Mouse (Mus musculus) adrenal gland, postnatal 0 days (tissue): ENCODE results near the gene Olfr881. TPM values are rescaled to one million over a fixed set of nuclear protein-coding genes. Genes with fewer than 3 reads are reported as not detected.

Source experiments
- polyA plus RNA-seq: library from polyadenylated mRNA; unstranded; fragments of >200 nt; fragmentation: Nextera tagmentation; extraction: Ambion mirVana; gene quantifications from 2 replicates; pipeline ENCODE4 v1.2.1, GENCODE M21; 2015

The Olfr881 gene
- not detected in 2 replicates for polyA plus RNA-seq

DNA sequence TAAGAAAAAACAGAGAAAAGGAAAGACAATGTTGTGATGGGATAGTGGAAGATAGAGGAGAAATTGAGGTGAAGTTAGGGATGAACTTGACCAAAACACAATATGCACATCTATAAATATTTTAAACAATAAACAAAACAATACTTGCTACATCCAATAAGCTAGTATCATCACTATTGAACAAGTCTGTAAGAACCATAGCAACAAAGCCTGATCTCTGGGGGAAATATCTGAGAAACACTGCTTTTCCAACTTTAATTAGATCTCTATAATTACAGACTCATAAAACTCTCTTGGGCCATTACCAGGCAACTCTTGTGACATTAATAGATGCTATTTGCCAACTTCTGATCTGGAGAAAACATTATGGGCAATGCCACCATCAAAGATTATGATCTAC lies at the start of gene Olfr881:
Olfr881 (plus strand) TSS at position 301 of the 400 bp plus-strand sequence.

DNA sequence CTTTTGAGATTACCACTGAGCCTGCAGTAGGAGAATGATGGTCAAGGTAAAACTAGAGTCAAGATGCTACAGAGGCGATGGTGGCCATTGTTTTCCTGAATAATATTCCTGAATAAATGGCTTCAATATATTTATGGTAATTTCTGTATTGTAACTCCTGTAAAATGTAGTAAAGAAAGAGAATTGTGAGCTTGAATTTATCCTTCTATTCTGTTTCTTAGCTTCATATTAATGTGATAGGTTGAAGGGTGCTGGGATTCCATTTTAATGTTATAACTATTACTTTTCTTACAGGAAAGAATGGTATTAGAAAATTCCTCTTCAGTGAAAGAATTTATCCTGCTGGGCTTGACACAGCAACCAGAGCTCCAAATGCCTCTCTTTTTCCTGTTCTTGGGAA lies 33.9 kb downstream of the Olfr881 start, which contains the start of gene Olfr883:
Olfr883 (plus strand) TSS at position 301 of the 400 bp plus-strand sequence.

Other genes starting within 250 kb of the Olfr881 start
- not detected in 2 replicates for gene Olfr874, start 246.7 kb upstream of the Olfr881 start, polyA plus RNA-seq
- gene Olfr875, start 220.0 kb upstream of the Olfr881 start, polyA plus RNA-seq, result not detected in 2 replicates
- gene Olfr876, start 188.8 kb upstream of the Olfr881 start, polyA plus RNA-seq, result not detected in 2 replicates
- 0.22 TPM in 1 of 2 replicates, not detected in the other for gene Olfr877, start 137.6 kb upstream of the Olfr881 start, polyA plus RNA-seq
- not detected in 2 replicates for gene Olfr145, start 95.1 kb upstream of the Olfr881 start, polyA plus RNA-seq
- gene Olfr878, start 74.0 kb upstream of the Olfr881 start, polyA plus RNA-seq, result not detected in 2 replicates
- gene Olfr883, start 34.0 kb downstream of the Olfr881 start, polyA plus RNA-seq, result not detected in 2 replicates
- gene Olfr884, start 54.7 kb downstream of the Olfr881 start, polyA plus RNA-seq, result not detected in 2 replicates
- gene Olfr885, start 69.5 kb downstream of the Olfr881 start, polyA plus RNA-seq, result not detected in 2 replicates
- gene Olfr887, start 92.2 kb downstream of the Olfr881 start, polyA plus RNA-seq, result not detected in 2 replicates
- gene Olfr888, start 116.3 kb downstream of the Olfr881 start, polyA plus RNA-seq, result not detected in 2 replicates
- gene Olfr889, start 123.4 kb downstream of the Olfr881 start, polyA plus RNA-seq, result 0.97 and 1.6 TPM in 2 replicates
- not detected in 2 replicates for gene Olfr890, start 150.7 kb downstream of the Olfr881 start, polyA plus RNA-seq
- gene Olfr891, start 189.0 kb downstream of the Olfr881 start, polyA plus RNA-seq, result not detected in 2 replicates
- not detected in 2 replicates for gene Olfr893, start 216.5 kb downstream of the Olfr881 start, polyA plus RNA-seq
- not detected in 2 replicates for gene Olfr894, start 226.2 kb downstream of the Olfr881 start, polyA plus RNA-seq